Mouse (Mus musculus) right cerebral cortex, postnatal 25 days (tissue): ENCODE data around the gene Crtc3.
A peak's percentile ranks its signal among the peaks of the same experiment; 100 is the strongest.

Experiments used
- DNase-seq: peaks from one replicate; pipeline ENCODE4 v3.0.0; 2022

Gene Crtc3

GRCm38 (mm10) chr7:80636953-80637800 is 51.5 kb downstream of the Crtc3 start:
- peak; percentile 50 for DNase-seq

DNA sequence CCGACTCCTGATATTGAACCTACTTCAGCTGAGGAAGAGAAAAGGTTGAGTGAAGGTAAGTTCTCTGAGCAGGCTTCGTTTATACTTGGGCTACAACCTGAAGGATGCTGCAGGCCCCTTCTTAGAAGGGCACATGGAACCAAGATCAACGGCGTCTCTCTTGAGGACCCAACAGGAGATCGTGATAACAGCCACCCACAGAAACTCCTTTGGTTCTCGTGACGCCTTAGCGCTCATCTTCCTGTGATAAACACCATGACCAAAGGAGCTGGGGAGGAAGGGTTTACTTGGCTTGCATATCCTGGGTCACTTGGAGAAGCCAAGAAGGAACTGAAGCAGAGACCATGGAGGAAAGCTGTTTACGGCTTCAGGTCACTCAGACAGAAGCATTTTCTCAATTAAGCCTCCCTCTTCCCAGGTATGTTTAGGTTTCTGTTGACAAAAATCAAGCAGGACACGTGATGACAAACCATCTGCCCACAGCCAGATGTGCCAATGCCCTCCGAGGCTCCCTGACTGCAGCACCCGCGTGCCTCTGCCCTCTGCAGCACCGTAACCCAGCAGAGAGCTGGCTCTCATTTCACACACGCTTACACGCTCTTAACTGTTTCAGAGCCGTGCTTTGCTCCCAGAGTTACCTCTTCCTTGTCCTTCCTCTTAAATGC is 52.3 kb downstream of the Crtc3 start:
- no peak for DNase-seq

- DNase-seq, result no peak
Measured at GRCm38 (mm10) chr7:80635866-80636265, 52.8 kb downstream of the Crtc3 start.

GRCm38 (mm10) chr7:80634741-80635140 is 53.9 kb downstream of the Crtc3 start:
- DNase-seq, result no peak

GRCm38 (mm10) chr7:80633635-80634034 is 55.0 kb downstream of the Crtc3 start:
- no peak for DNase-seq

DNA sequence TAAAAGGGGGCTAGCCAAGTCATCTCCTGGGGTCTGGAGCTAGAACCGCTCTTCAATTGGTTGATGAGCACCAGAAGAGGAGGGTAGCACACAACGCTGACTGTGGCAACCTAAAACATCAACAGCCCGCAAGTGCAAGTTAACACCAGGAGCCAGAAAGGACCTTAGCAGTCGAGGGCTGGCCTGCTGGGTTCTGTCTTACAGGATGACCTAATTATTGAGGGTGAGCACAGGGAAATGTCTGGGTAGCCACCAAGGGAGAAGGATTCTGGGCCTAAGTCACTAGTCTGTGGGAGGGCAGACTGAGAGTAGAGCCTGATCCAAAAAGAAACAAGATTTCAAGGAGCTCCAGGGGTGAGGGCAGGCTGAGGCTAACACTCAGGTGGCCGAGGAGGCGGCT is 56.7 kb downstream of the Crtc3 start:
- DNase-seq, result no peak

GRCm38 (mm10) chr7:80631405-80631804 is 57.3 kb downstream of the Crtc3 start:
- DNase-seq, result no peak

DNA sequence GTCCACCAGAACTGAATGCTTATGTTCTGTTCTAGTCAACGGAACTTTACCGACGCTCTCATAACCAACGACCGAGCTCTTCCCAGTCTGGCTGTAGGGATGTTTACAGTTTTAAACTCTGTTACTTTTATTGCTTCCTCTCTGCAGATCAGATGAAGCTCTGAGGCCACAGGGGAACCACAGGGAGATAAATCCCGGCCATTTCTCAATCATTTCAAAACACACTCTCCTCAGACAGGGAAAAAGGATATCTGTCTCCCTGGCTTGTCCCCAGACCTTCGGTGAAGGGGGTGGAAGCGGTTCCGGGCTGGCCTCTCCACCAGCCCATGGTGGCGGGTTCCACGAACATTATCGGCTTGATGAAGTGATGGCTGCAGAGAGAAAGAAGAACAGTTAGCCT is 59.3 kb downstream of the Crtc3 start:
- DNase-seq, result no peak

GRCm38 (mm10) chr7:80628708-80629183 is 59.9 kb downstream of the Crtc3 start:
- DNase-seq, result peak; percentile 39

- no peak for DNase-seq
Measured at GRCm38 (mm10) chr7:80626943-80627342, 61.7 kb downstream of the Crtc3 start.

DNA sequence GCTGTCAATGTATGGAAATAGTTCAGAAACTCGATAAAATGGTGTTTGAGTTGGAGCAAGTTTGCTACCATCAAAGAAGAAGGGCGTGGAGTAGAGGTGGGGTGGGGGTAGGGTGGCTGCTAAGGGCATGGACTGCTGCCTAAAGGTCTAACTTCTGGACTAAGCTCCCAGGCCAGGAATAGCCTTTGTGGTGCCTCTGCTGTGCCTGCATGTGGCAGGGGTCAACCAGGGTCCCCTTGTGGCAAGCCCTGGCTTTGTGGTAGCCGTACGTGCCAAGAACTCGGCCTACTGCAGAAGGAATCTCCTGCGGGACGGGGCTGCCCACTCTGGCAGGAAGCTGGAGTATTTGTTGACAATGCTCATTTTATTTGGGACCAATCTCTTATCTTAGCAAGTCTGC is 62.8 kb downstream of the Crtc3 start:
- DNase-seq, result no peak

GRCm38 (mm10) chr7:80623276-80623675 is 65.4 kb downstream of the Crtc3 start:
- DNase-seq, result no peak

- no peak for DNase-seq
Measured at GRCm38 (mm10) chr7:80616096-80616495, 72.6 kb downstream of the Crtc3 start.

DNA sequence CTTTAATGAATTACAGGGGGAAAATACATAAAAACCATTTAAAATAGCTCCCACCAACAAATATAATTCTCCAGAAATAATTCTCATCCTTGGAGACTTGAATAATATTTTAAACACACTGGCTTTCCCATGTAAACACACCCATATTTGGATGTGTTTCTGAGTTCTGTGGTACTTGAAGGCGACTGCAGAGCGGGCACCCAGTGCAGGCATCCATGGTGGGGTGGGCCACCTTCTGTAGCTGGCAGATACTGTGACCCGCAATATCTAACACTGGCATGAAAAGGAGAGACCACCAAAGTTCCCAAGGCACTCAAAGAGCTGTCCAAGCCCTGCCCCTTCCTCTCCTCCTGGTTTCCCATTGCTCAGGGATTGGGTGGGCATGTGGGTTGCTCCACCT is 74.6 kb downstream of the Crtc3 start:
- no peak for DNase-seq

DNA sequence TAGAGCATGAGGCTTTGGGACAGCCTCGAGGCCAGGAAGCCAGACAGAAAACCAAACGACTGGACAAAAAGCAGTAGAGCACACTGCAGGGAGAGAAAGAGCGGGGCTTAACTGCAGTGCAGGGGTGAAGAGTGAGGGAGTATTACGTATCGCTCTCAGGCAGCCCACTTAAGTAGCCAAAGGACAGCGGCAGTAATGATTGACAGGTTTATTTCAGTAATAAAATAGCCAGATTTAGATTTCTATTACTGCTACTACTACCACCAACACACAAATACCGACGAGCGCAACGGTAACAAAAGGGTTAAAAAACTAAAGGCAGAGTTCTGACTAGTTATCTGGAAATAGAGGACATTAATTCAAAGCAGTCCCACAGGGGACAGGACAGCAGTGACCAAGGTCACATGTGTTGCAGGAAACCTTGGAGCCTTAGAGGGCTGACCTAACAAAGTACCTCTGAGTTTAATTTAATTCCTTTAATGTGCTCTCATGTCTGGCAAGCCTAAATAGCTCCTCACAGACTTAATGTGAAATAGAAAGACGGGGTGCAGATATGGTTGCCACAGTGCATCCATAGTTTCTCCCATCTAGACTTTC is 76.4 kb downstream of the Crtc3 start:
- DNase-seq, result no peak

DNA sequence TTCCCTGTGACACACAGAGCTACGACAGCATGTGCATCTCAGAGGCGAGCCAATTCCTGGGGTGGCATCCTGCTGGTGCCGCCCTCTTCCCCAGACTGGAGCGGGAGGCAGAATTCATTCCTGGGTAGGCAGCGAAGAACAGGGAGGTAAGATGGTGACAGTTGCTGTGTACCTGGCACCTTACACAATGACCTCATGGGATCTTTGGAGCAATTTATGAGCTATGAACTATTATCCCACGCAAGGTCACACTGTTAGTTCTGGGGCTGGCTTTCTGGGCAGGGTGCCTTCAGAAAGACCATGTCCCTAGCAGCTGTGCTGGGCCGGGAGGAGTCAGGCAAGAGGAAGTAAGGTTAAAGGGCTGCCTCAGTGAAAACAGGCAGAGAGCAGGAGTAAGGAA is 77.0 kb downstream of the Crtc3 start:
- DNase-seq, result no peak

- no peak for DNase-seq
Measured at GRCm38 (mm10) chr7:80607503-80607902, 81.2 kb downstream of the Crtc3 start.

GRCm38 (mm10) chr7:80606435-80606834 is 82.2 kb downstream of the Crtc3 start:
- no peak for DNase-seq

DNA sequence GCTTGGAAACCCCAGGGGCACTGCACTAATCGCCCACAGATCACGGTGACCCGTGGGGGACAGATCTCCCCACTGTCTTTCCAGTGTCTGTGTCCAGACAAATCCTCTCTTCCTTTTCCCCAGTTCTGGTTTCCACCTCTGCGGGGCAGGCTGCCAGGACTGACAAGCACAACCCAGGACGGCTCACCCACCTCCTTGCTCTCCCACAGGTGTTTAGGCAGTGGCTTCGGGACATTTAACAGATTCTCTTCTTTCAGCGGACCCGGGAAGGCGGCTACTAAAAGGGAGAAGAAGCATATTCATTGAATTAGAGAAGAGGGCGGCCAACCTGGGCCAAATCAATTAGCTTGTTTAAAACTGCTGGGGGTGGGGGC is 83.1 kb downstream of the Crtc3 start:
- DNase-seq, result no peak

- no peak for DNase-seq
Measured at GRCm38 (mm10) chr7:80604908-80605556, 83.6 kb downstream of the Crtc3 start.

- peak; percentile 29 for DNase-seq
Measured at GRCm38 (mm10) chr7:80602574-80602973, 86.1 kb downstream of the Crtc3 start.

GRCm38 (mm10) chr7:80598436-80598985 is 90.2 kb downstream of the Crtc3 start:
- no peak for DNase-seq

DNA sequence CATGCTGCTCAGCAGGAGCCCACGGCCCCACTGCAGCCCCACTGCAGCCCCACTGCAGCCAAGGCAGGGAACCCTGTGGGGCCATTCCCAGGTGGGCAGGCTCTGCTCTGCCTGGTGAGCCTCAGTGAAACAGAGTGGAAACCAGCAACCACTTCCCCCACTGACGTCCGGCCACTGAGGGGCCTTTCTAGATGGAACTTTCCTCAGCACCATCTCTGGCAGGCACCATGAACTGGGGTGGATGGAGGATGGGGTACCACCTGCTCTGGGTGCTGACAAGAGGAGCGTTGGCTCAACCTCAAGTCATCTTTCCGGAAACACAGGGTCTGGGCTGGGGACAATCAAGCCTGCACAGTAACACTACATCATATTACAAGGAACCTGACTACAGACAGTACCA is 90.8 kb downstream of the Crtc3 start:
- DNase-seq, result no peak
